Mouse (Mus musculus) mature B cell (primary cell): ENCODE results near the gene Ssc4d.

Experiments used
- in situ Hi-C: fragments of 300-500 bp; cut with MboI; formaldehyde crosslinking; loops from 2 replicates; pipeline ENCODE4 v1.14.3; 2019

The Ssc4d gene

GRCm38 (mm10) chr5:135940587-135940986 is 33.7 kb downstream of the Ssc4d start:
- in situ Hi-C loops = no loop called here

- in situ Hi-C loops = no loop called here
These were observed 38.6 kb downstream of the Ssc4d start for GRCm38 (mm10) chr5:135935641-135936190.

DNA sequence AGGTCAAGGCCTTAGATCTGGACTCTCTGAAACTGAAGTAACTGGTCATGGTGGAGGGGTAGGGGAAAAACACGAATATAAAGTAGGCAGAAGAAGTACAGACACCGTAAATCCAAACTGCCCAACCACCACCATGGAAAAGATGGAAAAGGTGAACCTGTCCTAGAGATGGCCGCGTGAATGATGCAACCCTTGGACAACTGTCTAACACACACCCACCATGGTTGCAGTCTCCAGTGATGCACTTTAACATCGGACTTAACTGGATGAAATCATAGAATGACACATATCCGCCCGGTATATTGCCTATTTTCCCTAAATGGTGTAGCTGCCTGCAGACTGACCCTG is 39.2 kb downstream of the Ssc4d start:
- in situ Hi-C loops = no loop called here

- in situ Hi-C loops = no loop called here
These were observed 39.7 kb downstream of the Ssc4d start, which contains the start of gene Ywhag for GRCm38 (mm10) chr5:135934481-135935175. Gene Ywhag (minus strand): TSS chr5:135934616.

GRCm38 (mm10) chr5:135933900-135934441 is 40.4 kb downstream of the Ssc4d start:
- in situ Hi-C loops = no loop called here

DNA sequence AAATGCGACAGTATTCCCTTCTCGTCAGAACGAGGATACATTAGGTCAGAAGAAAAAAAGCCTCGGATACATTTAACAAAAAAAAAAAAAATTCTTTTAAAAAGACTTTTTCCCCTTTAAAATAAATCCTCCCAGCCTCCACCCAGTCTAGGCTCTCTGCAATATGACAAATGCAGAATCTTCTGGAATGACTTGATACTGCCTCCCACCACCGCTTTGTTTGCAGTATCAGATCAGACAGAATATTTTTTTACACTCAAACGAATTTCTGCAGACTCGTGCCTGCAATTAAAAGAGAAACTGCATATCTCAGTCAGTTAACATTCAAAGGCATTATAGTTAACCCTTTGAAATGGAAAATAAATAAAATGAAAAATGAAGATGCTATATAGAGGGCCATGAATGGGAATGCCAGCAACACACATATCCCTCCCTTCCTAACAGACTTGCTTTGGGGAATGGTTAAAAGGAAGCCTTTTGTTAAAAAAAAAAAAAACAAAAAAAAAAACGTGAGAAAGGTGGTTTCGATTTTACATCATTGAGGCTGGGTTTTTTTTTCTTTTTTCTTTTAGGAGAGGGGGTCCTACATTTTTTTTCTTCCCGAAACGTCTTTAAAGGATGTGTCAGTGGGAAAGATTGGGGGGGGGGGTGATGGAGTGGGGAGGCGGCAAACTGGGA is 41.0 kb downstream of the Ssc4d start:
- in situ Hi-C loops = no loop called here

DNA sequence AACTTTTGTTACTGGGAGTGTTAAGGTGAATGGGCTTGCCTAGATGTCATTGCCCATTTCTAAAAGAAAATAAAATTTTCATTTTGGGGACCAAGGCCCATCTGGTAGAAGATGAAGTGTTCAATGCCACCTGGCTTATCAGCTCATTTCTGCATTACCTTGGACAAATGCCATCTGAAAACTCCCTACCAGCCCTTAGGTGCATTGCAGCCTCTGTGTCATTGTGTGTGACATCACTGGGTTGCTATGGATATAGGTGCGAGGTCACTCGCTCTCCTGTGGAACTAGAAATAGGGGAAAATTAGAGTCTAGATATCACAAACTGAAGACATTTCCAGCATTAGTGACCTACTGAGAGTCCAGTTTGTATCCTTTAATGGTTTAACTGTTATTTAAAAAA is 42.0 kb downstream of the Ssc4d start:
- in situ Hi-C loops = no loop called here

DNA sequence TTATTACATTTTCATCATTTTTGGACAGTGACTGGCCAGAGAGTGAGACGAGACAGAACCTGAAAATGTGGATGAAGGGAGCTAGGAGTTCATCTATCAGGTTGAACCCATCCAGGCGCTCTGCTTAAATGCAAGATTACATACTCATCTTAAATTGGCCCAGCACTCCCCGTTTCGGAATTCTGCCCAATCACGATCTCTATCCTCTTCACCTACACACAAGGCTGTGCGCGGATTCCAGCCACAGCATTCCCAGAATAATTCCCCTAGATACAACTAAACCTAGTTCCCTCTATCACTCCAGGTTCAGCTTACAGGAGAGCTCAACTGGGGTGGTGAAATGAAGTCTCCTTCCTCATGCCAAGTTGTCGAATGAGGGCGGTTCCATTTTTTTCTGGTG is 42.8 kb downstream of the Ssc4d start:
- in situ Hi-C loops = no loop called here

GRCm38 (mm10) chr5:135929685-135930424 is 44.5 kb downstream of the Ssc4d start:
- in situ Hi-C loops = no loop called here

- in situ Hi-C loops = no loop called here
These were observed 50.4 kb downstream of the Ssc4d start for GRCm38 (mm10) chr5:135923901-135924300.

DNA sequence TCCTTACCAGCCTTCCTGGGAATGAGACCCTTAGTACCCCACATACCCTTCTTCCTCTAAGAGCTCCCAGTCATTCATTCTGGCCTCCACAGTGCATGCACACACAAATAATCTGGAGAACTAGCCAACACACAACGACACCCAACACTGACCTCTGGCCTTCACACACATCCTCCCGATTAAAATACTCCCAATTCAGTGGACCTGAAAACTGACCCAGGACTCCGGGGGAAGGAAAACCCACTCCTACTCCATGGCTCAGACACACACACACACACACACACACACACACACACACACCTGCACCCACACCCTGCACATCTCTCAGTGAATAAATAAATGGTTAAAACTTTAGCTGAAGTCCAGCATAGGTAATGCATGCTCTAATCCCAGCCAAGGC is 54.4 kb downstream of the Ssc4d start:
- in situ Hi-C loops = no loop called here

GRCm38 (mm10) chr5:135918593-135918992 is 55.7 kb downstream of the Ssc4d start:
- in situ Hi-C loops = no loop called here

DNA sequence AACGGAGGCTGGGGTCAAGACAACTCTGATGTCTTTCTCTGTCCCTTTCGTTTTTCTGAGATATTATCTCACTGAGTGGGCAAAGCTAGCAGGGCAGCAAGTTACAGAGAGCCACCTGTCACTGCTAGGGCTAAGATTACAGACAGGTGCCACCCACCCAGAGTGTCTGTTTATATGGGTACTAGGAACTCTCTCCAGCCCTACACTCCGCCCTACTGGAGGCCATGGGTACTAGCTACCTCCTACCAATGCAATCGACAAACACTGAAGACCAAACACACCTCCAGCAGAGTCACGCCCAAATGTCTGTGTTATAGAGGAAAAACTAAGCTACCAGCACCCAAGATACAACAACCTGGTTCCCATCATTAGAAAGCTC is 56.3 kb downstream of the Ssc4d start:
- in situ Hi-C loops = no loop called here

- in situ Hi-C loops = no loop called here
These were observed 56.8 kb downstream of the Ssc4d start for GRCm38 (mm10) chr5:135917327-135918058.

GRCm38 (mm10) chr5:135916601-135917000 is 57.7 kb downstream of the Ssc4d start:
- in situ Hi-C loops = no loop called here

DNA sequence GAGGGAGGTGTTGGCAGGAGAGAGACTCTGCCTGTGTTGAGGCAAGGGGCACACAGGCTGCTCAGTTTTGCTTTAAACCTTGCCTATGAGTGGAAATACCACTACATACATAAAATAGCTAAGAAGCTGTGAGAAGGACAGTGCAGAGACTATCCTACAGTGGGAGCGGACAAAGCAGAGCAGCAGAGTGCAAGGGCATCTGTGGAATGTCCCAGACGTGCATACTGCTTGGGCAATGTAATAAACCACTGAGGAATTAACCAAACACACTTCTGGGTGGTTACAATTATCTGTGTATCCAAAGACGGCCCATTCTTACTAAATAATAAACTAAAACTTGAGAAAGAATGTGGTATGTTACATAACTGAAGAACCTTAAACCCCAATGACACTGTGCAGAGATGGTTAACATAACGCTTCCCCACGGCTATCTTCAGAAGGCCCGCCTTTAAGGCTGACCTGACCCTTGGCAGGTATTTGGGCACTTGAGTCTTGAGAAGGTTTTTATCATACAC is 58.2 kb downstream of the Ssc4d start:
- in situ Hi-C loops = no loop called here

DNA sequence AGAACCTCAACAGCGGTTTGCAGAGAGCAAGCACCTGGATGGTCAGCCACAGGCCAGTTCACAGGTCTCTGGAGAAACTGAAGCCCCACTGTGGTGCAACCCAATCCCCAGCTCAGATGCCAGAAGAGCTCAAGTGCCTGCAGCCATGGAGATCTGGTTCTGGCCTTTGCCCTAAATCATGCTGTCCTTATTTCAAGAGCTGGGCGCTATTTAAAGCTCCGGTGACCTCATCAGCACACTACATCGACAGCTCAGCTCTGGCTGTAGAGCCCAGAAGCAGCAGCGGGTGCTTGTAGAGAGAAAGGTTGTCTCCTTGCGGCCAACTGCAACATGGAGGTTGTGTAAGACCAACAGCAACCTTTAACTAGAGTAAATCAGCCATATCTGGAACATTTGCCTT is 60.2 kb downstream of the Ssc4d start:
- in situ Hi-C loops = no loop called here

DNA sequence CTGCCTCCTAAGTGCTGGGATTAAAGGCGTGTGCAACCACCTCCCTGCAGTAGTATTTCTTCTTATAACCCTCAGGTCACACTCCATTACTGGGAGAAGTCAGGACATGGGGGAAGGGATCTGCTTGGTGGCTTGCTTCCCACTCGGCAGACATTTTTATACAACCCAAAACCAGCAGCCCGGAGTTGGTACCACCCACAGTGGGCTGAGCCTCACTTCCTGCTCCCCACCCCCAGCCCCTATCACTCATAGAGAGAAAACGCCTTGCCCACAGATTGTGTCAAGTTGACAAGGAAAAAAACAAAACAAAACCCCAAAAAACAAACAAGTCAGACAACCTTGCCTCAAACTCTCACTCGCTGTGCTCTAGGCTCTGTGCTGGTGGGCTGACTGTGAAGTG is 61.1 kb downstream of the Ssc4d start:
- in situ Hi-C loops = no loop called here

GRCm38 (mm10) chr5:135911633-135912220 is 62.6 kb downstream of the Ssc4d start:
- in situ Hi-C loops = no loop called here

DNA sequence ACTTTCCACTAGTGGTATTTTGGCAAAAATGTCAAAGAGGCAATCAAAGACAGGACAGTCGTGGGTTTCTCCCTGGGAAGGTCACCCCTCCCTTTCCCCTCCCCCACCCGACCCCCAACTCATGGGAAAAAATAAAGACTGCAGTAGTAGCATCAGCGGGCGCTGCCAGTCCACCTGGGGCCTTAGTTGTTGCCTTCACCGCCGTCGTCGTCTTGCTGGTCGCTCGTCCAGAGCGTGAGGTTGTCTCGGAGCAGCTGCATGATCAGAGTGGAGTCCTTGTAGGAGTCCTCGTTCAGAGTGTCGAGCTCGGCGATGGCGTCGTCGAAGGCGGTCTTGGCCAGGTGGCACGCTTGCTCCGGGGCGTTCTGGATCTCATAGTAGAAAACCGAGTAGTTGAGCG is 63.5 kb downstream of the Ssc4d start:
- in situ Hi-C loops = no loop called here
